Mouse (Mus musculus): Measurements from ENCODE around the gene Dtx1.

Gene Dtx1

GRCm38 (mm10) chr5:120634860-120635259, 76.9 kb downstream of the Dtx1 start:
- DNase-seq: no peak

- DNase-seq: no peak
Observed at GRCm38 (mm10) chr5:120634131-120634530, 77.6 kb downstream of the Dtx1 start, which contains the start of gene Cfap73. Cfap73 (minus strand) TSS chr5:120634235.

GRCm38 (mm10) chr5:120631892-120632291, 79.8 kb downstream of the Dtx1 start:
- DNase-seq: no peak

GRCm38 (mm10) chr5:120631128-120631527, 80.6 kb downstream of the Dtx1 start:
- DNase-seq: no peak

Measured in kidney, postnatal 14 days (tissue).